Mouse (Mus musculus) spleen, postnatal 10 days (tissue): Measurements from ENCODE around the gene Gm20388.

ENCODE experiments used
- DNase-seq, 2 experiments: peaks; one replicate each; pipeline ENCODE4 v3.0.0; 2021 to 2022; ENCODE audit warnings: low spot score in 2 of 2

The Gm20388 gene

DNA sequence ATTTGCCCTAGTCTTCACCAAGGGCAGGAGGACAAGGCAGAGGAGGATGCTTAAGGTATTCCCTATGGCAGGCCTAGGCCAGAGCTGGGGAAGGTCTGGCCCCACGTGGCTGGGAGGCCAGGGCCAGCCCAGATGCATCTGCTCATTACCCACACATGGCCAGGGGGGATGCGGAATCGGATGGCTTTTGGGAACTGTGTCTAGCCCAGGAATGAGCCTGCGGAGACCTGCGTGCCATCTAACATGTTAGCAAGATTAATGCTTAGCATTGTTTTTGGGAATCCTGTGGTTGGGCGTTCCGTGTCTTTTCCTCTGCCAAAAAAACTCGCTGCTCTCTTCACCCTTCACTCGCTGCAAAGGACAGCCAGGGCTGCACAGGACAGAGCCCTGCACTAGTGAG is 1147.4 kb downstream of the Gm20388 start:
- no peak for DNase-seq

DNA sequence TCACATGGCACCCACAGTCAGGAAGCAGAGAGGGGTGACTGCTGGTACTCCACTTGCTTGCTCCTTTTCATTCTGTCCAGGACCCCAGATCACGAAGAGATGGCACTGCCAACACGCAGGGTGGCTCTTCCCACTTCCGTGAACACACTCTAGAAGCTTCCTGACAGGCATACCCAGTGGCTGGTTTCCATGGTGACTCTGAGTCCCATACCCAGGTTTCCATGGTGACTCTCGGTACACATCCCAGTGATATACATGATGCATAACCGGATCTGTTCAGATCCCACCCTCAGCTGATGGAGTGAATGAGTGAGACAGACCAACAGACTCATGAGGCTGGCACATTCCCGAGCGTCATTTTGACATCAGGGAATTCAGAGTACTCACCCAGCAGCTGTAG is 1148.5 kb downstream of the Gm20388 start:
- DNase-seq, result no peak

DNA sequence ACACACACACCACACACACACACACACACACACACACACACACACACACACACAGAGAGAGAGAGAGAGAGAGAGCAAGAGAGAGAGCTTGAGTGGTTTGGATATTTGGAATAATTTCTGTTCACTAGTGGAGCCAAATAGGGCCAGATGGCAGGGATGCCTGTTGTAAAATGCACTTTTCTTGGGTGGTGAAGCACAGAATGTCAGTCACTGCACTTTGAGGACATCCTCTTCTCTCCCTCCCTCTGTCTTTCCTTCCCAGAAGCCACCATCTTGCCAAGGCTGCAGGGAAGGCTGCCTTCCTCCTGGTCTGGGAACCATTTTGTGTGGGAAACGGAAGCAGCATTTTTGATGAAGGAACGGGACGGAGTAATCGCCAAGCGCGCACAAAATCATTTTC is 1151.9 kb downstream of the Gm20388 start:
- no peak for DNase-seq

DNA sequence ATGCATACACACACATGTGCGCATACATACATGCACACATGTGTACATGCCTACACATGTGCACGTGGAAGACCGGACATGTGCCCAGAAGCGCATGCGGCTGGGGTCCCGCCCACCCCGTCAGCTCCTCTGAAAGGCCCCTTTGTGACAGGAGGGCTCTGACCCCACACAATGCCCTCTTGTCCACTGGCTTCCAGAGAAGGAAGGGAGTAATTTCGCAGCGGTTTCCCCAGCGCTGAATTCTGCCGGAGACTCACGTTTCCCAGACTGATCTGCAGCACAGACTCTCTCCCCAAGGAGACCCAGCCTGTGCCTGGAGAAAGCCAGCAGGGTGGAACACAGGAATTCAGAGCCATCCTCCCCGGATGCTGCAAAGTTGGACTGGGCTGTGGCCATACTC is 1153.0 kb downstream of the Gm20388 start:
- no peak for DNase-seq

DNA sequence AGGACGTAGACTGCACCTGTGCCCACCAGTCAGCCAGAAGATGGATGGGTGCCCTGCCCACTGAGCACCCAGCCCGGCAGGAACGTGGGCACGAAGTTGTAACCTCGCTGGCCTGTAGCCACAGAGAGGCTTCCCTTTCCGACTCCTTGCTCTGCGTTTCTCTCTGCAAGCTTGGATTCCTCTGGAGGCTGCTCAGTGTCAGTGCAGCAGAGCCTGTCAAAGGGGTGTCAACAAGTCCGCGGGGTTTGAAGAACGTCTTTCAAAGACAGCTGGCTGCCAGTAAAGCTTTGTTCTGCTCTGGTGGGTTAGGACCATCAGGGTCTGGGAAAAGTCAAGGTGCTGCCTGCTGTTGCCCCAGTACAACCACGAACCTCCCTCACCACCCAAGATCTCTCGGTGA is 1160.8 kb downstream of the Gm20388 start:
- no peak for DNase-seq

DNA sequence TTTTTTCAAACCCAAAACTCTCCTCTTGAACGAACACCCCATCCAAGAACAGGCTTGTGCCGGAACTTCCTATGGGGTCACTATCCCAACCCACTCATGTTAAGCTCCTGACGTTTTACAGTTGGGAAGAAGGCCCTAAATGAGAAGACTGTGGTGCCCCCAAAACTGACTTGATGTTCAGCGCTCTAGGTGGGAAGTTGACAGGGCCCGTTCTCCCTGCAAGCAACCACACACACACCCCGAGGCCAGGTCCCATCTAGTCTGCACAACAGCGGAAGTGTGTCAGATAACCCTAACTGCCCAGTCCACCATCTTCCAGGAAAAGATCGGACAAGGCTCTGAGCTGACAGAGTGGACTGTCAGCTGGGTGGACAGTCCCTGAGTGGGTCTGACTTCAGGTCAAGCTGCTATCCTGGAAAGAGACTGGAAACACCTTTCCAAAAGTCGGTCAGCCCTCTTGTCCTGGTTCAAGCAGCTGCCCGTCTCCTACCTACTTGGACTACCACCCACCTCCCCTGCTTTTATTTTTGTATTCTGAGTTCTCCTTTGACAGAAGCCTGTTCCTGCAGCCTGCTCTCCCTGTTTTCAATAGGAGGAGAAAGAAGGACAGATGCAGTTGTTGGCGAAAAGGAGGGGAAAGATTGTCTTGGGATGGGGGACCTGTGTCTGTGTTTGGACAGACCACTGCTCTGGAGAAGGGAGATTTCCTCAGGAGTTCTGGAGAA is 1161.9 kb downstream of the Gm20388 start:
- DNase-seq, result no peak

DNA sequence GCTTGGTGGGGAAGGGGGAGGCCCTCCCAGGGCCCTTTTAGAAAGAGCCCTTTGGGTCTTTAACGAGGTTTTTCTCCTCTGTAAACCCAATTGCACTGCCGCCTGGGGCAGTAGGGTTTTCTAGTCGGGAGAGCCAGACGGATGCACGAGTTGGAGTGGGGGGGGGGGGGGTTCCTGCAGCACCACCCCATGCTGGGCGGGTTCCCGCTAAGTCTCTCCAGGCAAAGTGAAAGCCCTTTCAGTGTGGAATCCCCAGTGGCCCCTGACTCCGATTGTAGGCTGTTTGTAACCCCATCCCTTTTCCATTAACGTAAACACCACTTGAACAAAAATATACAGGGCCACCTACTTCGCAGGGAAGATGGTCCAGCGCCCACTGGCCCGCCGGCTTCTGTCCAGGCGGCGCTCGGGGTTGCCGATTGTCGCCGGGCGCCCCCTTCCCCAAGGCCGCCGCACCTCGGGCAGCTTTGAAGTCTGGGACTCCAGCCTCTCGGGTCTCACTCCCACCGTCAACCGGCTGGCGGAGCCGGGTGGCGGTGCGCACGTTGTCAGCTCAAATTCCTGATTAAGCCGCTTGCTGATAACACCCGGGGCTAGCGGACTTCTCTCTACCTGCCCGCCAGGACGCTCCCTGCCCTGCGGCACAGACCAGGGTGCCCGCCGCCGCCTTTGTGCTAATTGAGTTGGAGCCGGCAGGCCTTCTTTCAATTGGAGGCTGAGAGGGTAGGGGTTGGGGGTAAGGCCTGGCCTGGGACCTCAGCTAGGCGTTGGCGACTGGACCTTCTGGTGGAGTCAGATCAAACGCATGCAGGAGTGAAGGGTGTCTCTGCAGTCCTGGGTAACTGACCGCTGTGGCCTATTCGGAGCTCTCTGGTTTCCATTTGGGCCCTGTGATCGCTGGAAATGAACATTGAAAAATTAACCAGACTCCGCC is 1162.8 kb downstream of the Gm20388 start:
- DNase-seq, result no peak

DNA sequence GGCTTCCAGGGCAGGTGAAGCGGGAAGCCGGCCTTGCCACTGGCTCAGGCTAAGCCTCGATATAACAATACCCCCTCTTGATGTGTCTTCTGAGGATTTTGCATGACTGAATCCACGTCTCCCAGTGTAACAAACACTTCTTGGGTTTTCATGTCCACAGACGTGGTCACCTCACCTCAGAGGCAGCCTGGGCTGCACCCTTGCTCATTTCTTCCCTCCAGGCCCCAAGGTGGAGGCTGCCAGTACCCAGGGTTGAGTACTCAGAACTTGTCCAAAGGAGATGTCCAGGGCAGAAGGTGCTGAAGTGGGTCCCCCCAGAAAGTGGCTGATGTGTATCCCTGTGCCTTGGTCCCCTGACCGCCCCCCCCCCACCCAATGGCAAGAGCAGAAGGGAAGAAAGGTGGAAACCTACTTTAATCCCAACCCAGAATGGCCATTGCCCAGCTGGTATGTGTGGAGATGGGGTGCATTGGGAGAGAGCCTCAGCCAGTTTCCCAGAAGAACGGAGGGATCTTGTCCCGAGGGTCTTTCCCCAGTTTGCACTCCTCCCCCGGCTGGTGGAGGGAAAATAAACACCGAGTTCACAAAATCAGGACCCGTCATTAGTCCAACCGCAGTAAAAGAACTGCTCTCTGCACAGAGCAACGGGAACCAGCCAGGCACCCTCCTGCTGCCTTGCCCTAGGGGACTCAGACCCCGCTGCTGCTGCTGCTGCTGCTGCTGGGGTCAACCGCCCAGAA is 1163.6 kb downstream of the Gm20388 start:
- DNase-seq, result no peak

DNA sequence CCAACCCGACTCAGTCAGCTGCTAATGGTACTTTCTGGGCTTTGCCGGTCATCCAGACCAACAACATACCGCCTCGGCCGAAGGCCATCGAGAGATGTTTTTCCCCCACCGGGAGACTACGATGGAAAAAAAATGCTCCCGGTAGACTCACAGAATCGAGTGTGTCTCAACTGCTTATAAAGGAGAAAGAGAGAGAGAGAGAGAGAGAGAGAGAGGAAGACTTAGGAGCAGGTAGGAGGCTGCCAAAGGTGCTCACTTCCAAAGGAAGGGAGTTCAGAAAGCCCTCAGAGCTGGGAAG is 1164.2 kb downstream of the Gm20388 start:
- no peak for DNase-seq

DNA sequence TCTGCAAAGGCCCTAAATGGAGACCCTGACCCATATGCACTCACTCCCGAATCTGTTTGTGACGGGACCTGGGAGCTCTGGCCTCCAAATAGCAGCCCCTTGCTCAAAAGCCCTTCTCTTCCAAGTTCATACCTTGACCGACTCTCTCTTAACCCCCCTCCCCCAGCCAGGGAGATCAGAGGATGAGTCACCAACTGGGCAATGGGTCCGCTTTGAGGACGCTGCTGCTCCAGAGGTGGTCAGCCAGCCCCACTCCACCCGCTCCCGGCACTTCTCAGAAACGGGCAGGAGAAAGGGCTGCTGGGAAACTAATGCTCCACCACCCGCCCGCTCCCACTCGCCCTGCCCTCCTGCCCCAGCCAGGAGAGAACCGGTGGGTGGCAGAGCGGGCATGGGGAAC is 1165.3 kb downstream of the Gm20388 start:
- DNase-seq, result no peak

DNA sequence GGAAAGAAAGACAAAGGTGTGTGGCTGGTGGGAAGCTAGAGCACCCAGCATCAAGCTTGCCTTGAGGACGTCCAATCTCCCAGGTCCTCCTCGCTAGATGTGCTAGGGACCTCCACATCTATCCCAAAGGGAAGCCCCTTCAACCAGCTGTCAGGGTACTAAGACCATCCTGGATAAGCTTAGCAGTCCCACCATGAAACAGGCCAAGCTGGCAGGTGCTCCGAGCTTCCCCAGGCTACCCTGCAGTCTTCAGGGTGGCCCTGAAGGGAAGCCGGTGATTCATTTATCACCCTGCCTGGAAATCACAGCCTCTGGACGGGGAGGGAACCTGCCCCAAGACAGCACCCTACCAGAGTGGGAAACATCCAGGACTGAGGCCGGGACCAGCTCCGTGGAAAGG is 1165.9 kb downstream of the Gm20388 start:
- DNase-seq, result no peak

DNA sequence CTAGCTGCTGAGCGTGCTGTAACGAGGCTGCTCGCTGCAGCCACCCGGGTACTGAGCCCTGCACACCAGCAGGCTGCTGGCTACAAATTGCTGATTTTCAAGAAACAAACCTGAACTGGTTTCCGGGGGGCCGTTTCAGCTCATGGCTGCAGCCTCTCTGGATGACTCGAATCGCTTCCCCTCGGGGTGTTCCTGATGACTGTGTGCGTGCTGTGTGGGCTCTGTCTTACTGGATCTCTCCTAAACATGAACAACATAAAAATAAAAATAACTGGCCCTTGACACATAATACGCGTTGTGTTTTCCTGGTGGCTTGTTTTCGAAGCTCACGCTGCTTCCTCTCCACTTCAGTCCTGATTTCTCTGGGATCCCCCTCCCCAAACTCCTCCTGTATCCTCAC is 1168.1 kb downstream of the Gm20388 start:
- DNase-seq, result no peak

DNA sequence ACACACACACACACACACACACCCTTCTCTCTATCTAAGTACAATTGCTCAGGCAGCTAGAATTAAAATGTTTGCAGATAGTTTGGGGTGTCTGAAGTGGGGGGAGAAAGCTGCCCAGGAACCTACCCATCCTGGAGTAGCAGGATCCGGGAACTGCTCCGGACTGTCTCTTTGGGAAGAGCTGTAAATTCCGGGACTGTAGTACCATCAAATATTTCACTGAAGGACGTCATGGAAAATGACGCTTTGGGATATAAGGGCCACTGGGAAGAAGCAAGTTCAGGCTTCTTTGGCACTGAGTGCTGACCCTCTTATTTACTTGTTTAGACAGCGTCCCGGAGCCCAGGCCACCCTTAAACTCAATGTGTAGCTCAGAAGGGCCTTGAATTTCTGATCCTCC is 1168.6 kb downstream of the Gm20388 start:
- DNase-seq, result no peak

DNA sequence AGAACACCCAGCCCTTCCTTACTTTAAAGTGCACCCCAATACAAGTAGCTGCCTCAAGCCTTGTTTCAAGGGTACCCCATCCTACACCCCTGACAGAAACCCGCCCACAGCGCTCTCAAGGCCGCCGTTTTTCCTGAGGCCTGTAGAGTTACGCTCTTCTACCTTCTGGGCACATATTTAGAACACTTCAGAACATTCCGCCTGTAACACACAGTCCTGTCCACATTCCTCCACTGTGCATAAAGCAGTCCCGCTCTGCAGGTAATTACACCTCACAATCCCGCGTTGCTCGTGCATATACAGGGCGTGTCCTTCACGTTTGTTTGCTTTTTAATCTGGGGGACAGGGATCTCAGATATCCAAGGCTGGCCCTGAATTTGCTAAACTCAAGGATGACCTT is 1169.3 kb downstream of the Gm20388 start:
- DNase-seq, result no peak

DNA sequence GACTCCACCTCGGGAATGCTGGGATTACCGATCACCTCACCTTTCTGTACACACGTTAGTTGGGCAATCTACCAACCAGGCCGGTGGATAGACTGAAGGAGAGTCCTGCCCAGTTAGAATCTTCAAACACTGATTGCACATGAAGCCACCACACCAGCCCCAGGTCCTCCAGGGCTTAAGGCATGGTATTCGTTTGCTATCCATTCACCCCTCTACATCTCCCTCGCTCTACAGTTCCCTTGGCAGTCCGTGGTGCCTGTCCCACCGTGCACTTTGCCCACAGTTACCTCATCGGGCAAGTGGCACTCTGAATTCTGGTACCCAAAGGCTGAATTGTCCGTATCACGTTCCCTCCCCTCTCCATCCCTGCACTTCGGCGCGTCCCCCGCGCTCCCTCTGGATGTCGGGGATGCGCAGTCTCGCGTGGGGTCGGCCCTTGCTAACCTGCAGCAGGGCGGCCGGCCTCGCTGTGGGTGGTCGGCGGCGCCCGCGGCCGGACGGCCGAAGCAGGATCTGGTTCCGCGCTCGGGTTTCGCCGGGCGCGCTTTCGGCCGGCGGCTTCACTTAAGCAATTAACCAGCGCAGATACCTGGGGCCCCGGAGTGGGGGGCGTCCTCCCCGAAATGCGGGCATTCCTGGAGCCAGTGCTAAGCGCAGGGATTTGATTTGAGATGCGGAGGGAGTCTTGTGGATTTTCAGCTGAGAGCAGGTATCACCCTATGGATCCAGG is 1169.9 kb downstream of the Gm20388 start:
- no peak for DNase-seq

DNA sequence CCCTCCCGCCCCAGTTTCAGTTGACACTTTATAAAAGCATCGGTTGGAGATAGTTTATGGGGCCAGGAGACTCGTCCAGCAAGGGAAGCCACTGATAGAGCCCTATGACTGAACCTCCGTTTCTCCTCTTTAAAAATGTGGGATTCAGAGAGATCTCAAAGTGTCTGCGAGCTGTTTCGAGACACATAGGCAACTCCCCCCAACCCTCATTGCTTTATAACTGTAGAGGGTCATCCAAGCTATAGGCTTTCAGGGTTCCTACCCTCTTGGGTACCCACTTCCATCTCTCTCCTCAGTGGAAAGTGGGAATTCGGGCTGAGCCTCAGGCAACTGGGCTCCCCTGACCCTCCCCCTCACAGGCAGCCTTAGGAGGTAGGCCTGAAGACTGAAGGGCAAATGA is 1170.8 kb downstream of the Gm20388 start:
- DNase-seq, result no peak

DNA sequence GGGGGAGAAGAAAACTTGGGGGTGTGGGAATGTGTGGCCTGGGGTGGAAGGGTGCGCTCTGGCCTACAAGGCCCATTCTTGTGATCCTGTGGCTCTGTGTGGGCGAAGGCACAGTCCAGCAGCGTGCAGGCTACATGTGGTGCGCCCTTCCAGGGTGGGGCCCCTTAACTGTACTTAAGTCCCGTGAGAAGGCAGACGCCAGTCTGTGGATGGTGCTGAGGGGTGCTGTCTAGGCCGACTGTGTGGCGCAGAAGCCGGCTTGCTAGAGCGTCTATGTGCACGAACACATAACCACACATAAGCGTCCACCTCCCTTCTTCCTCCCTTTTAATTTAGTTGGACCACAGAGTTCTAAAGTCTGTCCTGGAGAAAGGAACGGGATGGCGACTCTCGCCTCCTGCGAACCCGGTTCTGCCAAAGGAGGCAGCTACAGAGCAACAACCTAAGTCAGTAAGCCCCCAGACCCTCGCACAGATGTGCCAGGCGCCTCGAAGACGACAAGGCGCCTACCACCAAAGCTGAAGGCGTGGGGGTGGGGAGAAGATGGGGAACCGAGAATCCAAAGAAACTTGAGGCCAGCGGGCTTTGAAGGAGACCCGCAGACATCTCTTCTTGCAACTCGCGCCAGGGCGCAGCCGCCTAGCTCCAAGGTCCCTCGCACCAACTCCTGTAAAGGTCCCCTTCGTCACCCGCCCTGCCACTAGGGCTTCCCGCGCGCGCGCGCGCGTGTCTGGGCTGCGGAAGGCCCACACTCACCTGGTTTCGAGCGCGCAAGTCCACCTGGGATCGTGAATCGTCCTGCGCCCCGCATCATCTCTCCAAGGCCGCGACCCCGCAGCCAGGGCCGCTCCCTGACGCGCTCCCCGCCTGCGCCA is 1171.8 kb downstream of the Gm20388 start:
- no peak for DNase-seq

DNA sequence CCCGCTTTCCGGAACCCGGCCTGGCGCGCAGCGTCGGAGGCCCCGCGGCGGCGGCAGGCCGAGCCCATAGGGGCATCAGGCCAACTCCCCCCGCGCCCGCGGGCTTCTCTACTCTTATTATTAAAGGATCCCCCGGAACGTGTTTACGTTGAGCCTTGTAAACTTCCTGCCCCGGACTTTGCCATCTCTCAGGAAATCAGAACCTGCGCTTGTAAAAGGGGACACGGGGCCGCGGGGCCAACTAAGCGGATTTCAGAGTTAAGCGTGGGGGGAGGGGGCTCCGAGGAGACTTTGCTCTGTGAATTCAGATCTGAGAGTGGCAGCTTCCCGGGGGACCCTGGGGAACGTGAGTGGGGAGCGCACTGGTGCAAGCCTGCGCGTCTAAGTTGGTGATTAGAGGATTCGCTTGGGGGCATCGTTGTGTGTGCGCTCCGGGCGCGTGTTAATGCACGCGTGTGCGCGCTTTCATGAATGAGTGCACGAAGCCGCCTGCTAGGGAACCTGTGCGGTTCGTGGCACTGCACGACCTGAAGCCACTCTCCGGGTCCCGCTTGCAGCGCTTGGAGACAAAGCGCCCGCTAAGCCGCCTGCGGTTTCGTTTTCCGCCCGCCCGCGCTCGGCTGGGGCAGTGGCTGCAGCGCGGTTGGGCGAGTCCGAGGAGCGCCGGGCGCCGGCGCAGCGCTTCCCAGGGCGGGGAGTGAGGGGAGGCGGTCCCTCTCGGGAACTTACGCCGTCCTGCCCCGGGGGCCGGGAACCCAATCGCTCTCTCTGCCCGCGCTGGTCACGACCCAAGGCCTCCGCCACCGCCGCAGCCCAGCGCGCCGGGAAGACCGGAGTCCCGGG is 1172.7 kb downstream of the Gm20388 start:
- DNase-seq, result peak; percentile 24 to 39

DNA sequence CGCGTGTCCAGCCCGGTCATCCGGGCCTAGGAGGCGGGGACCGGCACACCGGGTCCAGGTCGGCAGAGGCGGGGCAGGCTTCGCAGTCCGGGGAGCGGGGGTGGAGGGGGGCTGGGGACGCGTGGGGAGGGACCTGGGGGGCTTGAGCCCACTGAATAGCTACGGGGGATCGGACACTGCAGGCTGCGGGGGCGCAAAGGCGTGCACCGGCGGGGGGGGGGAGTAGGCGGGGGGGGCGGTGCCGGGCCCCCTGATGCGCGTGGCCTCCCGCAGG is 1173.2 kb downstream of the Gm20388 start:
- no peak for DNase-seq

DNA sequence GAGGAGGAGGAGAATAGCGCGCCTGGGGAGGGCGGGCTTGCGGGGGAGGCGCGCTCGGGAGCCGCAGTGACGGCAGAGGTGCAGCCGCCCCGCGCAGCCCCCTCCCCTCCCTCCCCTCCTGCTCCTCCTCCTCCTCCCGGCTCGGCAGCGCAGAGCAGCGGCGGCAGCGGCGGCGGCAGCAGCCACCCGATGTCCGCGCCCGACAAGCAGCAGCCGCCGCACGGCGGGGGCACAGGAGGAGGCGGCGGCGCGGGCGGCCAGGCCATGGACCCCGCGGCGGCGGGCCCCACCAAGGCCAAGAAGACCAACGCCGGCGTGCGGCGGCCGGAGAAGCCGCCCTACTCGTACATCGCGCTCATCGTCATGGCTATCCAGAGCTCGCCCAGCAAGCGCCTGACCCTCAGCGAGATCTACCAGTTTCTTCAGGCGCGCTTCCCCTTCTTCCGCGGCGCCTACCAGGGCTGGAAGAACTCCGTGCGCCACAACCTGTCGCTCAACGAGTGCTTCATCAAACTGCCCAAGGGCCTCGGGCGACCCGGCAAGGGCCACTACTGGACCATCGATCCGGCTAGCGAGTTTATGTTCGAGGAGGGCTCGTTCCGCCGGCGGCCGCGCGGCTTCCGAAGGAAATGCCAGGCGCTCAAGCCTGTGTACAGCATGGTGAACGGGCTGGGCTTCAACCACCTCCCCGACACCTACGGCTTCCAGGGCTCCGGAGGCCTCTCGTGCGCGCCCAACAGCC is 1173.7 kb downstream of the Gm20388 start, which contains the start of gene Foxf1:
Gene Foxf1, plus strand, starts transcription at position 177 of the 742 bp plus-strand sequence.
- DNase-seq, result no peak
